Mouse (Mus musculus): ENCODE measurements around the gene Adat1. TPM values are rescaled to one million over a fixed set of nuclear protein-coding genes. Genes with fewer than 3 reads are reported as not detected.
A peak's percentile ranks its signal among the peaks of the same experiment; 100 is the strongest.

Gene Adat1
- total RNA-seq (2014; rRNA removed) (2.8 TPM in 2 replicates), polyA plus RNA-seq (2012; rRNA removed) (2.1 and 2.7 TPM in 2 replicates)

- H3K36me3 ChIP-seq (ENCODE audit: control insufficient read depth, insufficient read depth, low read length), result peaks cover 24% of the 10 kb centered on the region
Measured at GRCm38 (mm10) chr8:111992013-111992702, at the start of gene Adat1. Gene Adat1 (minus strand): TSS chr8:111992302.

GRCm38 (mm10) chr8:112037521-112037920 lies 45.4 kb upstream of the Adat1 start:
- DNase-seq (ENCODE audit: extremely low read depth, low read depth, low spot score), result no peak
- TF ChIP-seq POLR2A (IDR thresholded peaks at IDR 0.05; ENCODE audit: extremely low read depth, insufficient read depth, low read length), result no peak
- no peak for TF ChIP-seq CTCF (IDR thresholded peaks at IDR 0.05; ENCODE audit: low read depth, low read length)
- H3K4me3 ChIP-seq (ENCODE audit: insufficient read depth, low read depth, low read length), result no peak overlapping the region
- H3K79me2 ChIP-seq (ENCODE audit: control insufficient read depth, insufficient read depth, low read length), result no peaks in the 10 kb centered on the region
- H3K4me1 ChIP-seq (ENCODE audit: control insufficient read depth, insufficient read depth, low read length), result no peaks in the 10 kb centered on the region; the same call in 1 of the 2 replicates
- H3K36me3 ChIP-seq (ENCODE audit: control insufficient read depth, insufficient read depth, low read length), result no peaks in the 10 kb centered on the region
- 77% methylated on average over 18 of the region's 18 CpGs for WGBS
- H3K27ac ChIP-seq (replicated peaks; ENCODE audit: insufficient read depth, low read depth, low read length), result no peak overlapping the region
- no peak overlapping the region for H3K9ac ChIP-seq (ENCODE audit: low read depth, low read length)
- H3K27me3 ChIP-seq (ENCODE audit: control insufficient read depth, insufficient read depth, low read length), result no peaks in the 10 kb centered on the region

More at GRCm38 (mm10) chr8:111992013-111992702, at the start of gene Adat1:
- no peaks in the 10 kb centered on the region for H3K4me1 ChIP-seq (ENCODE audit: control insufficient read depth, insufficient read depth, low read length)
- peak within 1 kb of the TSS; percentile 52 for H3K27ac ChIP-seq (replicated peaks; ENCODE audit: insufficient read depth, low read depth, low read length)
- no peaks in the 10 kb centered on the region; the same call in 1 of the 2 replicates for H3K79me2 ChIP-seq (ENCODE audit: control insufficient read depth, insufficient read depth, low read length)
- H3K4me3 ChIP-seq (ENCODE audit: insufficient read depth, low read depth, low read length), result peak within 1 kb of the TSS; percentile 99
- no peaks in the 10 kb centered on the region for H3K27me3 ChIP-seq (ENCODE audit: control insufficient read depth, insufficient read depth, low read length)
- peak; percentile 50; the same call in 1 of the 2 replicates for TF ChIP-seq POLR2A (IDR thresholded peaks at IDR 0.05; ENCODE audit: extremely low read depth, insufficient read depth, low read length)
- TF ChIP-seq CTCF (IDR thresholded peaks at IDR 0.05; ENCODE audit: low read depth, low read length), result no peak
- H3K9ac ChIP-seq (ENCODE audit: low read depth, low read length), result peak within 1 kb of the TSS; percentile 91
- WGBS, result 3% methylated on average over 33 of the region's 33 CpGs
- peak; percentile 81 for DNase-seq (ENCODE audit: extremely low read depth, low read depth, low spot score)

- Histone ChIP-seq H3K79me2 (ENCODE audit: control insufficient read depth, insufficient read depth, low read length) (no peaks in the 10 kb centered on the region), H3K9ac (ENCODE audit: low read depth, low read length) (no peak overlapping the region), H3K4me3 (ENCODE audit: insufficient read depth, low read depth, low read length) (no peak overlapping the region), H3K27me3 (ENCODE audit: control insufficient read depth, insufficient read depth, low read length) (no peaks in the 10 kb centered on the region), H3K27ac (replicated peaks; ENCODE audit: insufficient read depth, low read depth, low read length) (no peak overlapping the region), H3K4me1 (ENCODE audit: control insufficient read depth, insufficient read depth, low read length) (no peaks in the 10 kb centered on the region; the same call in 1 of the 2 replicates), H3K36me3 (ENCODE audit: control insufficient read depth, insufficient read depth, low read length) (no peaks in the 10 kb centered on the region)
- DNase-seq (ENCODE audit: extremely low read depth, low read depth, low spot score), result peak; percentile 64
- no peak for TF ChIP-seq POLR2A (IDR thresholded peaks at IDR 0.05; ENCODE audit: extremely low read depth, insufficient read depth, low read length)
- peak; percentile 45; the same call in 1 of the 2 replicates for TF ChIP-seq CTCF (IDR thresholded peaks at IDR 0.05; ENCODE audit: low read depth, low read length)
- 5% methylated on average over 8 of the region's 8 CpGs for WGBS
Measured at GRCm38 (mm10) chr8:112034603-112035002, 42.5 kb upstream of the Adat1 start.

- Histone ChIP-seq H3K9ac (ENCODE audit: low read depth, low read length) (no peak overlapping the region), H3K27ac (replicated peaks; ENCODE audit: insufficient read depth, low read depth, low read length) (no peak overlapping the region), H3K4me3 (ENCODE audit: insufficient read depth, low read depth, low read length) (no peak overlapping the region), H3K4me1 (ENCODE audit: control insufficient read depth, insufficient read depth, low read length) (no peaks in the 10 kb centered on the region; the same call in 1 of the 2 replicates), H3K27me3 (ENCODE audit: control insufficient read depth, insufficient read depth, low read length) (no peaks in the 10 kb centered on the region), H3K79me2 (ENCODE audit: control insufficient read depth, insufficient read depth, low read length) (no peaks in the 10 kb centered on the region), H3K36me3 (ENCODE audit: control insufficient read depth, insufficient read depth, low read length) (no peaks in the 10 kb centered on the region)
- no peak for DNase-seq (ENCODE audit: extremely low read depth, low read depth, low spot score)
- 82% methylated on average over 7 of the region's 7 CpGs for WGBS
- TF ChIP-seq POLR2A (IDR thresholded peaks at IDR 0.05; ENCODE audit: extremely low read depth, insufficient read depth, low read length), result no peak
- TF ChIP-seq CTCF (IDR thresholded peaks at IDR 0.05; ENCODE audit: low read depth, low read length), result no peak
Measured at GRCm38 (mm10) chr8:112033071-112033470, 41.0 kb upstream of the Adat1 start.

GRCm38 (mm10) chr8:112030663-112031062 lies 38.6 kb upstream of the Adat1 start:
- Histone ChIP-seq H3K36me3 (ENCODE audit: control insufficient read depth, insufficient read depth, low read length) (no peaks in the 10 kb centered on the region), H3K4me3 (ENCODE audit: insufficient read depth, low read depth, low read length) (no peak overlapping the region), H3K27me3 (ENCODE audit: control insufficient read depth, insufficient read depth, low read length) (no peaks in the 10 kb centered on the region), H3K4me1 (ENCODE audit: control insufficient read depth, insufficient read depth, low read length) (peaks cover 2% of the 10 kb centered on the region; the same call in 1 of the 2 replicates), H3K27ac (replicated peaks; ENCODE audit: insufficient read depth, low read depth, low read length) (no peak overlapping the region), H3K79me2 (ENCODE audit: control insufficient read depth, insufficient read depth, low read length) (no peaks in the 10 kb centered on the region), H3K9ac (ENCODE audit: low read depth, low read length) (no peak overlapping the region)
- DNase-seq (ENCODE audit: extremely low read depth, low read depth, low spot score), result no peak
- WGBS, result 78% methylated on average over 6 of the region's 6 CpGs
- no peak for TF ChIP-seq POLR2A (IDR thresholded peaks at IDR 0.05; ENCODE audit: extremely low read depth, insufficient read depth, low read length)
- TF ChIP-seq CTCF (IDR thresholded peaks at IDR 0.05; ENCODE audit: low read depth, low read length), result no peak

GRCm38 (mm10) chr8:112029455-112029854 lies 37.4 kb upstream of the Adat1 start:
- no peak for TF ChIP-seq CTCF (IDR thresholded peaks at IDR 0.05; ENCODE audit: low read depth, low read length)
- no peak for TF ChIP-seq POLR2A (IDR thresholded peaks at IDR 0.05; ENCODE audit: extremely low read depth, insufficient read depth, low read length)
- DNase-seq (ENCODE audit: extremely low read depth, low read depth, low spot score), result no peak
- Histone ChIP-seq H3K79me2 (ENCODE audit: control insufficient read depth, insufficient read depth, low read length) (no peaks in the 10 kb centered on the region), H3K4me3 (ENCODE audit: insufficient read depth, low read depth, low read length) (no peak overlapping the region), H3K9ac (ENCODE audit: low read depth, low read length) (no peak overlapping the region), H3K27ac (replicated peaks; ENCODE audit: insufficient read depth, low read depth, low read length) (no peak overlapping the region), H3K27me3 (ENCODE audit: control insufficient read depth, insufficient read depth, low read length) (no peaks in the 10 kb centered on the region), H3K4me1 (ENCODE audit: control insufficient read depth, insufficient read depth, low read length) (0 out of 2 replicates have a peak, but pooled peaks cover 2% of the 10 kb centered on the region), H3K36me3 (ENCODE audit: control insufficient read depth, insufficient read depth, low read length) (no peaks in the 10 kb centered on the region)
- WGBS, result 82% methylated on average over 7 of the region's 7 CpGs
